Mouse (Mus musculus): ENCODE results near the gene Adgra1. TPM values are rescaled to one million over a fixed set of nuclear protein-coding genes. Genes with fewer than 3 reads are reported as not detected.

The Adgra1 gene
- polyA plus RNA-seq, 1 experiment from 2014 or later: 0.50 TPM

- Histone ChIP-seq H3K4me2 (ENCODE audit: low read length) (no peak overlapping the region), H3K4me1 (replicated peaks; ENCODE audit: insufficient read depth, low read length) (peaks cover 6% of the 10 kb centered on the region; the same call in 1 of the 2 replicates), H3K27me3 (ENCODE audit: insufficient read depth, low read length) (peaks cover 15% of the 10 kb centered on the region; the same call in 1 of the 2 replicates), H3K9me3 (replicated peaks; ENCODE audit: low read length) (no peaks in the 10 kb centered on the region), H3K9ac (ENCODE audit: low read depth, low read length) (no peak overlapping the region), H3K4me3 (replicated peaks; ENCODE audit: low read depth, low read length) (no peak overlapping the region), H3K36me3 (ENCODE audit: insufficient read depth, low read length) (no peaks in the 10 kb centered on the region), H3K27ac (no peak overlapping the region)
- no peak for TF ChIP-seq CTCF (IDR thresholded peaks at IDR 0.05; ENCODE audit: low read depth)
- WGBS: 85% methylated on average over 7 of the region's 7 CpGs
- ATAC-seq (replicated peaks; ENCODE audit: low FRiP score, low read depth): no peak
- no peak for DNase-seq (ENCODE audit: low spot score)
Measured at GRCm38 (mm10) chr7:139899505-139899904, 65.5 kb downstream of the Adgra1 start.

DNA sequence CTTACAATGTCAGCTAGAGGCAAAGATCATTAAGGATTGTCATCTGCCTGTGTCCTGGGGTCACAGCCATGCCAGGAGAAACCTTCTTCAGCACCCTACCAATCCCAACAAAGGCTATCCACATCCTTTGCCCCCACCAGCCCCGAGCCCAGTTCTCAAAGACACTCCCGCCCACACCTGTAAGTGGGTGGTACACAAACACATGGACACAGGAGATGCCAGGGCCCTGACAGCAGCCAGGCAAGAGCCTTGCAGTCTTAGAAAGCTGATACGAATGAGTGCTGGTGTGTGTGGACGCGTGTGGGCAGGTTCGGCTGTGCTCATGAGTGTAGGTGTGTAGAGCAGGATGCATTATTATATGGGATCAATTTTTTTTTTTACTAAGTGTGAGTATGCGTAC is 66.5 kb downstream of the Adgra1 start:
- no peak overlapping the region for H3K27ac ChIP-seq
- no peak for DNase-seq (ENCODE audit: low spot score)
- WGBS: 92% methylated on average over 7 of the region's 7 CpGs

GRCm38 (mm10) chr7:139900896-139901295 is 66.9 kb downstream of the Adgra1 start:
- no peak overlapping the region for H3K4me2 ChIP-seq (ENCODE audit: low read length)
- no peak for ATAC-seq (replicated peaks; ENCODE audit: low FRiP score, low read depth)
- 79% methylated on average over 6 of the region's 6 CpGs for WGBS

More for the DNA sequence above, 66.5 kb downstream of the Adgra1 start:
- no peak for TF ChIP-seq CTCF (IDR thresholded peaks at IDR 0.05; ENCODE audit: low read depth)
- Histone ChIP-seq H3K4me3 (replicated peaks; ENCODE audit: low read depth, low read length) (no peak overlapping the region), H3K9ac (ENCODE audit: low read depth, low read length) (no peak overlapping the region), H3K36me3 (ENCODE audit: insufficient read depth, low read length) (no peaks in the 10 kb centered on the region), H3K4me2 (ENCODE audit: low read length) (no peak overlapping the region), H3K9me3 (replicated peaks; ENCODE audit: low read length) (no peaks in the 10 kb centered on the region), H3K4me1 (replicated peaks; ENCODE audit: insufficient read depth, low read length) (no peaks in the 10 kb centered on the region), H3K27me3 (ENCODE audit: insufficient read depth, low read length) (peaks cover 5% of the 10 kb centered on the region; the same call in 1 of the 2 replicates)
- ATAC-seq (replicated peaks; ENCODE audit: low FRiP score, low read depth): no peak

GRCm38 (mm10) chr7:139901981-139902380 is 68.0 kb downstream of the Adgra1 start:
- ATAC-seq (replicated peaks; ENCODE audit: low FRiP score, low read depth) (no peak), DNase-seq (ENCODE audit: low spot score) (no peak)
- no peaks in the 10 kb centered on the region for H3K4me1 ChIP-seq (replicated peaks; ENCODE audit: insufficient read depth, low read length)
- no peak overlapping the region for H3K9ac ChIP-seq (ENCODE audit: low read depth, low read length)
- no peak overlapping the region for H3K4me3 ChIP-seq (replicated peaks; ENCODE audit: low read depth, low read length)
- WGBS: 45% methylated on average over 1 of the region's 1 CpGs
- no peaks in the 10 kb centered on the region for H3K36me3 ChIP-seq (ENCODE audit: insufficient read depth, low read length)
- H3K9me3 ChIP-seq (replicated peaks; ENCODE audit: low read length): no peaks in the 10 kb centered on the region
- no peak overlapping the region for H3K27ac ChIP-seq
- no peaks in the 10 kb centered on the region for H3K27me3 ChIP-seq (ENCODE audit: insufficient read depth, low read length)
- TF ChIP-seq CTCF (IDR thresholded peaks at IDR 0.05; ENCODE audit: low read depth): no peak
- no peak overlapping the region for H3K4me2 ChIP-seq (ENCODE audit: low read length)

More at GRCm38 (mm10) chr7:139900896-139901295, 66.9 kb downstream of the Adgra1 start:
- H3K9ac ChIP-seq (ENCODE audit: low read depth, low read length): no peak overlapping the region
- no peaks in the 10 kb centered on the region for H3K4me1 ChIP-seq (replicated peaks; ENCODE audit: insufficient read depth, low read length)
- H3K9me3 ChIP-seq (replicated peaks; ENCODE audit: low read length): no peaks in the 10 kb centered on the region
- peaks cover 3% of the 10 kb centered on the region; the same call in 1 of the 2 replicates for H3K27me3 ChIP-seq (ENCODE audit: insufficient read depth, low read length)
- no peak for TF ChIP-seq CTCF (IDR thresholded peaks at IDR 0.05; ENCODE audit: low read depth)
- no peak overlapping the region for H3K27ac ChIP-seq
- DNase-seq (ENCODE audit: low spot score): no peak
- H3K36me3 ChIP-seq (ENCODE audit: insufficient read depth, low read length): no peaks in the 10 kb centered on the region
- H3K4me3 ChIP-seq (replicated peaks; ENCODE audit: low read depth, low read length): no peak overlapping the region

DNA sequence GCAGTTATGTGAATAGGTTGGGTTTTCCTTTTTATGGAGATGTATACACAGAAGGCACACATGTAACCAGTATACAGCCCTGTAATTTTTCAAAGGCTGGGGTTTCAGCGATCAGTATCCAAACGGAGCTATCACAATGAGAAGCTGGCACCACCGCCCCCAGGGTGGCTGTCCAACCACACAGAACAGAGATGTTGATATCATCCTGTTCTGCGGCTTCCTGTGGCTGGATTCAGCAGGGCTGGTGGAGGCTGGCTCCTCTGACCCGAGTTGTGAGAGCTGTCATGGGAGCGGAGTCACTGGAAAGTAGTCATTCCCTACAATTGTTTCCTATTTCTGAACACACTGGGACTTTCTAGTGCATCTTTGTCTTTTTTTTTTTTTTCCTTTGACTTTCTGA is 71.3 kb downstream of the Adgra1 start:
- H3K4me2 ChIP-seq (ENCODE audit: low read length): no peak overlapping the region
- no peak overlapping the region for H3K9ac ChIP-seq (ENCODE audit: low read depth, low read length)
- ATAC-seq (replicated peaks; ENCODE audit: low FRiP score, low read depth): no peak
- WGBS: 23% methylated on average over 6 of the region's 6 CpGs
- H3K27ac ChIP-seq: no peak overlapping the region
- H3K27me3 ChIP-seq (ENCODE audit: insufficient read depth, low read length): no peaks in the 10 kb centered on the region
- TF ChIP-seq CTCF (IDR thresholded peaks at IDR 0.05; ENCODE audit: low read depth): no peak
- 0 out of 2 replicates have a peak, but pooled peaks cover under 1% of the 10 kb centered on the region for H3K4me1 ChIP-seq (replicated peaks; ENCODE audit: insufficient read depth, low read length)
- H3K36me3 ChIP-seq (ENCODE audit: insufficient read depth, low read length): no peaks in the 10 kb centered on the region
- no peak overlapping the region for H3K4me3 ChIP-seq (replicated peaks; ENCODE audit: low read depth, low read length)
- DNase-seq (ENCODE audit: low spot score): no peak
- no peaks in the 10 kb centered on the region for H3K9me3 ChIP-seq (replicated peaks; ENCODE audit: low read length)

- peak; percentile 76 for TF ChIP-seq CTCF (IDR thresholded peaks at IDR 0.05; ENCODE audit: low read depth)
- H3K36me3 ChIP-seq (ENCODE audit: insufficient read depth, low read length): no peaks in the 10 kb centered on the region
- 0 out of 2 replicates have a peak, but pooled peaks cover 5% of the 10 kb centered on the region for H3K4me1 ChIP-seq (replicated peaks; ENCODE audit: insufficient read depth, low read length)
- H3K4me3 ChIP-seq (replicated peaks; ENCODE audit: low read depth, low read length): no peak overlapping the region
- no peak overlapping the region for H3K27ac ChIP-seq
- H3K27me3 ChIP-seq (ENCODE audit: insufficient read depth, low read length): no peaks in the 10 kb centered on the region
- peak; percentile 55 for ATAC-seq (replicated peaks; ENCODE audit: low FRiP score, low read depth)
- 8% methylated on average over 6 of the region's 6 CpGs for WGBS
- H3K9me3 ChIP-seq (replicated peaks; ENCODE audit: low read length): no peaks in the 10 kb centered on the region
- no peak overlapping the region for H3K4me2 ChIP-seq (ENCODE audit: low read length)
- DNase-seq (ENCODE audit: low spot score): peak; percentile 71
- H3K9ac ChIP-seq (ENCODE audit: low read depth, low read length): no peak overlapping the region
Measured at GRCm38 (mm10) chr7:139905661-139906060, 71.7 kb downstream of the Adgra1 start.

DNA sequence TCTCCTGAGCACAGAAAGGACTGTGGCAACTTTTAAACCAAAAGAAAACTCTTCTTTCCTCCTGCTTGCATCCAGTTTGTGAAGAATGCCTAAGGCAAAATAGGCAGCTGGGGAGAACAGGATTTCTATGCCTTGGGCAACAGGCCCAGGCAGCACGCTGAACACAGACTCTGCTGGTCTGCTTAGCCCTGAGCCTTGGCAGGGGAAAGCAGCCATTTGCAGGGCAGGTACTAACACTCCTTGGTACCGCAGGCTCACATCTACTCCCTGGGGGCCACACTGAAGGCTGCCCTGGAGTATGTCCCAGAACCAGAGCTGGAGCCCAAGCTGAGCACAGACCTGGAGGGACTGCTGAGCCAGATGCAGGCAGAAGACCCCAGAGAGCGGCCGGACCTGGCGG is 74.2 kb downstream of the Adgra1 start:
- H3K9ac ChIP-seq (ENCODE audit: low read depth, low read length): no peak overlapping the region
- no peaks in the 10 kb centered on the region for H3K36me3 ChIP-seq (ENCODE audit: insufficient read depth, low read length)
- no peak overlapping the region for H3K27ac ChIP-seq
- DNase-seq (ENCODE audit: low spot score) (no peak), ATAC-seq (replicated peaks; ENCODE audit: low FRiP score, low read depth) (no peak)
- 0 out of 2 replicates have a peak, but pooled peaks cover 6% of the 10 kb centered on the region for H3K4me1 ChIP-seq (replicated peaks; ENCODE audit: insufficient read depth, low read length)
- TF ChIP-seq CTCF (IDR thresholded peaks at IDR 0.05; ENCODE audit: low read depth): no peak
- H3K4me3 ChIP-seq (replicated peaks; ENCODE audit: low read depth, low read length): no peak overlapping the region
- WGBS: 81% methylated on average over 5 of the region's 5 CpGs
- H3K4me2 ChIP-seq (ENCODE audit: low read length): no peak overlapping the region
- H3K27me3 ChIP-seq (ENCODE audit: insufficient read depth, low read length): no peaks in the 10 kb centered on the region
- H3K9me3 ChIP-seq (replicated peaks; ENCODE audit: low read length): no peaks in the 10 kb centered on the region

Measured in kidney, postnatal 0 days (tissue).